ENCODE assay signal across 14 mouse cellular contexts in the genomic region with DNA sequence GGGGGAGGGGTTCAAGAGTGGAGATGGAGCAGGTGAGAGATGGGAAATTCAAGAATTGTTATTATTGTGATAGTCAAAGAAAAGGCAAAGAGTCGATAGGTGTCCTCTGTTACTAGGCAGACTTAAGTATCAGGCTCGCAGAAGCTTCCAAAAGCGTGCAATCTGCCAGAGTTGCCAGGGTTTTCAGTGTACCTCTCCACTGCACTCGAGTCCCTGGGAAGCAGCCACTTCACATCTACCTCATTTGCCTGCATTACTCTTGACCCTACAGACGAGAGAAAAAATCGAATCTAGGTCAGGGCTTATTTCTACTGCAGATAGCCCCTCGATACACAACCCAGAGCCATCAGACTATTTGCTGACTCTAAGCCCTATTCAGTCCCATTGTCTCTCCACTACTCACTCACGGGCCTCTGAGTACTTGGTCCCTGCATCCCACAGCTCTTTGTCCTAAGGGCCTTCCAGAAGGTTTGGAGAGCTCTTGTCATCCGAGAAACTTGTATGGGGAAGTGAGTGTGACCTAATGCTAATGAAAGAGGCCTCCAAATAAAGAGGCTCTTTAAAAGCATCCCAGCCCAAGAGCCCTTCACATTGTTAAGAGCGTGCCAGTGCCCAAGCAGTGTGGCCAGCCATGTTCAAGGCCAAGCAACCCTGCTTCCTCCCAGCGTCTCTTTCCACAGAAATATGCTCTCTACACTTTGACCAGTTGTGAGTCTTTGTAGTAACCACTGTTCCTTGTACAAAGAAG. TPM values are rescaled to one million over a fixed set of nuclear protein-coding genes. Genes with fewer than 3 reads are reported as not detected.
DNase-seq lines count a peak whose midpoint lies in the region; ATAC-seq and TF ChIP-seq lines count a peak whose summit lies in the region.
"Had no signal": no experiment of that assay in that cellular context is flagged by ENCODE, and none has a peak within 500 bp of the region (broad histone marks: within the 10 kb centered on the region; RNA-seq: fewer than 3 reads in every experiment).

No protein-coding gene starts in this region.

- peak; percentile 24 for DNase-seq in brain, embryonic 14.5 days (ENCODE audit: low read depth)
- DNase-seq in lung, adult 2 months = peak; percentile 35
- peak; percentile 75 for DNase-seq in lung, postnatal 0 days (ENCODE audit: low spot score)
- peak; percentile 73 for DNase-seq in lung, postnatal 36 days
- DNase-seq in heart, adult 9 months (ENCODE audit: low spot score in 2 of 2) = no peak
- no peak for DNase-seq in urinary bladder, postnatal 36 days (ENCODE audit: low spot score in 2 of 2)

- TF ChIP-seq EP300 in lung, postnatal 0 days (IDR thresholded peaks at IDR 0.05) = peak; percentile 56; the same call in 1 of the 2 replicates

- no peaks in the 10 kb centered on the region for H3K9me3 ChIP-seq in lung, postnatal 0 days (ENCODE audit: low read length)
- H3K9me3 ChIP-seq: embryonic facial prominence, embryonic 12.5 days; heart, embryonic 12.5 days; hindbrain, embryonic 12.5 days had no signal

- peak; percentile 93 for ATAC-seq in lung, postnatal 0 days
- no peak for ATAC-seq in cerebellum, adult (ENCODE audit: insufficient number of reproducible peaks, low FRiP score, low TSS enrichment)
- ATAC-seq: hindbrain, embryonic 16.5 days had no signal

- H3K4me2 ChIP-seq in lung, postnatal 0 days (replicated peaks; ENCODE audit: low read depth, low read length) = no peak overlapping the region
- H3K4me2 ChIP-seq: embryonic facial prominence, embryonic 12.5 days; heart, embryonic 12.5 days; hindbrain, embryonic 12.5 days had no signal

- no peak for TF ChIP-seq CTCF in brain, embryonic 14.5 days (IDR thresholded peaks at IDR 0.05; ENCODE audit: borderline replicate concordance, extremely low read depth, insufficient read depth, insufficient read length)
- TF ChIP-seq CTCF in lung, adult 2 months (IDR thresholded peaks at IDR 0.05; ENCODE audit: insufficient read depth, low read length) = no peak
- TF ChIP-seq CTCF in lung, postnatal 0 days (IDR thresholded peaks at IDR 0.05) = no peak

- H3K4me3 ChIP-seq in lung, adult 2 months (replicated peaks; ENCODE audit: extremely low read depth, low read depth, low read length) = no peak overlapping the region
- no peak overlapping the region for H3K4me3 ChIP-seq in lung, postnatal 0 days (ENCODE audit: low read depth, low read length)
- H3K4me3 ChIP-seq: embryonic facial prominence, embryonic 12.5 days; heart, adult 2 months; heart, embryonic 12.5 days; hindbrain, embryonic 12.5 days had no signal

- no peaks in the 10 kb centered on the region for H3K27me3 ChIP-seq in lung, postnatal 0 days (replicated peaks; ENCODE audit: insufficient read depth, low read length)
- H3K27me3 ChIP-seq: CH12.LX; embryonic facial prominence, embryonic 12.5 days; heart, embryonic 12.5 days; hindbrain, embryonic 12.5 days had no signal

- no peak overlapping the region for H3K27ac ChIP-seq in lung, postnatal 0 days (ENCODE audit: low read length)
- H3K27ac ChIP-seq: embryonic facial prominence, embryonic 12.5 days; heart, adult 2 months; hindbrain, embryonic 12.5 days had no signal

- 67% methylated on average over 11 of the region's 11 CpGs for WGBS in lung, adult 2 months
- 61% methylated on average over 11 of the region's 11 CpGs for WGBS in lung, postnatal 0 days

- H3K9ac ChIP-seq in lung, postnatal 0 days (replicated peaks; ENCODE audit: low read depth) = no peak overlapping the region
- H3K9ac ChIP-seq: embryonic facial prominence, embryonic 12.5 days; forebrain, postnatal 0 days; heart, embryonic 12.5 days; hindbrain, embryonic 12.5 days had no signal

- H3K4me1 ChIP-seq in lung, adult 2 months (ENCODE audit: control insufficient read depth, insufficient read depth, low read length) = no peaks in the 10 kb centered on the region
- no peaks in the 10 kb centered on the region for H3K4me1 ChIP-seq in lung, postnatal 0 days (ENCODE audit: insufficient read depth, low read depth, low read length)
- H3K4me1 ChIP-seq: embryonic facial prominence, embryonic 12.5 days; heart, embryonic 12.5 days; hindbrain, embryonic 12.5 days had no signal

- no peak for TF ChIP-seq POLR2A in brain, embryonic 14.5 days (IDR thresholded peaks at IDR 0.05; ENCODE audit: borderline replicate concordance, extremely low read depth, insufficient read depth, insufficient read length, poor library complexity, severe bottlenecking)
- no peak for TF ChIP-seq POLR2A in lung, adult 2 months (IDR thresholded peaks at IDR 0.05; ENCODE audit: borderline replicate concordance, extremely low read depth, low read depth, low read length)

- H3K36me3 ChIP-seq in lung, postnatal 0 days (ENCODE audit: insufficient read depth, low read length) = no peaks in the 10 kb centered on the region
- H3K36me3 ChIP-seq: embryonic facial prominence, embryonic 12.5 days; heart, embryonic 12.5 days; hindbrain, embryonic 12.5 days had no signal

RNA-seq across cellular contexts. Expression of gene Rap2c, which starts 48.9 kb away (rescaled TPM):
- 25.6 and 30.2 TPM in 2 replicates for polyA plus RNA-seq in brain, embryonic 14.5 days (2012; rRNA removed)
- polyA plus RNA-seq in lung, adult 2 months (2012; rRNA removed) = 2.0 and 3.8 TPM in 2 replicates
- 14.0 and 15.3 TPM in 2 replicates for polyA plus RNA-seq in lung, postnatal 0 days (2015; fragmentation: Nextera tagmentation; extraction: Ambion mirVana)

Comparison
In these comparisons a context has a peak if more than half of its experiments do, and no peak if none do; other contexts are left out.
1. DNase-seq: peak in brain, embryonic 14.5 days (single experiment), lung, adult 2 months (single experiment), lung, postnatal 0 days (single experiment) and lung, postnatal 36 days (single experiment); none in heart, adult 9 months (0 of 2) and urinary bladder, postnatal 36 days (0 of 2).